Mouse (Mus musculus): ENCODE results near the gene Sacs.

DNA sequence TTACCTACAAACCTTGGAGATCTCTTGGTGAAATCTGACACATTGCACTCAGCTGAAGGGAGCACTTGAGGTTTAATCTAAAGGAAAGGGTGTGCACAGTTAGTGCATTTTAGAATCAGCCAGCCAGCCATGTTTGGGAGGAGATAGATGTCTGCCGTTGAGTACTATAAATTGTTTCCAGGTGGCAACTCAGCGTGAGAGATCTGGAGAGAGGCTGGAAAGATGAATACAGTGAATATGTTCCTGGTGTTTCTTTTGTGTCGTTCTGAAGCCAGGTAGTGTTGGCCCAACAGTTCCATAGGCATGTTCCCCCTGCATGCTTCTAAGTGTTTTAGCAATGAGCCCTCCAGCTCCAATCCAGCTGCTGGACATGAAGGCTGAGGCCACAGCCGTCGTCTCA lies 82.9 kb downstream of the Sacs start:
- TF ChIP-seq POLR2A (IDR thresholded peaks at IDR 0.05; ENCODE audit: insufficient read depth, low read length), result no peak
- TF ChIP-seq CTCF (IDR thresholded peaks at IDR 0.05; ENCODE audit: low read depth, low read length), result no peak
